Mouse (Mus musculus) hindbrain, embryonic 11.5 days (tissue): ENCODE data around the gene Arap1. TPM values are rescaled to one million over a fixed set of nuclear protein-coding genes. Genes with fewer than 3 reads are reported as not detected.

Experiments
- ATAC-seq: fragments of 200-750 bp; cut with Nextera tagmentation; 2 replicates; pipeline ENCODE4 v1.8.0; 2017; ENCODE audit warnings: mild to moderate bottlenecking, moderate TSS enrichment, moderate library complexity; ENCODE audit not compliant: low FRiP score
- DNase-seq: peaks from one replicate; pipeline ENCODE4 v3.0.0-alpha.2; 2015; ENCODE audit warnings: low spot score
- H3K27ac ChIP-seq: fragments of 300-500 bp; sonication (generic); 2 replicates; pipeline ENCODE4 v1.5.1; 2014; ENCODE audit warnings: mild to moderate bottlenecking, low read depth, low read length
- H3K27me3 ChIP-seq: fragments of 300-500 bp; sonication (generic); 2 replicates; pipeline ENCODE4 v1.6.1; 2014; ENCODE audit warnings: mild to moderate bottlenecking, low read length, moderate library complexity, mixed read lengths; ENCODE audit not compliant: control insufficient read depth, insufficient read depth
- H3K36me3 ChIP-seq: fragments of 300-500 bp; sonication (generic); 2 replicates; pipeline ENCODE4 v1.6.1; 2014; ENCODE audit warnings: mild to moderate bottlenecking, low read length, moderate library complexity, mixed read lengths; ENCODE audit not compliant: control insufficient read depth, insufficient read depth
- H3K4me1 ChIP-seq: fragments of 300-500 bp; sonication (generic); replicated peaks from 2 replicates; pipeline ENCODE4 v1.6.1; 2014; ENCODE audit warnings: low read length, mixed read lengths; ENCODE audit not compliant: control insufficient read depth, insufficient read depth
- H3K4me2 ChIP-seq: fragments of 300-500 bp; sonication (generic); replicated peaks from 2 replicates; pipeline ENCODE4 v1.6.1; 2014; ENCODE audit warnings: mild to moderate bottlenecking, low read depth, low read length
- H3K4me3 ChIP-seq: fragments of 300-500 bp; sonication (generic); 2 replicates; pipeline ENCODE4 v1.5.1; 2014; ENCODE audit warnings: low read depth, low read length
- H3K9ac ChIP-seq: fragments of 300-500 bp; sonication (generic); 2 replicates; pipeline ENCODE4 v1.6.1; 2014; ENCODE audit warnings: low read depth, low read length
- H3K9me3 ChIP-seq: fragments of 300-500 bp; sonication (generic); 2 replicates; pipeline ENCODE4 v1.6.1; 2016; ENCODE audit warnings: low read length; ENCODE audit not compliant: control insufficient read depth
- WGBS: fragments of 180-500 bp; shearing (Covaris S2); extraction: QIAGEN DNeasy Blood & Tissue Kit; methylation state at CpG from one replicate; pipeline ENCODE4 v1.1.7; 2014; 5-methylcytosine and 5-hydroxymethylcytosine counted together
- polyA plus RNA-seq: library from polyadenylated mRNA; unstranded; fragments of >200 nt; fragmentation: Nextera tagmentation; extraction: Ambion mirVana; gene quantifications from 2 replicates; pipeline ENCODE4 v1.2.1, GENCODE M21; 2014

Gene Arap1
- polyA plus RNA-seq, 1 experiment from 2014 or later, result 13.9 TPM

DNA sequence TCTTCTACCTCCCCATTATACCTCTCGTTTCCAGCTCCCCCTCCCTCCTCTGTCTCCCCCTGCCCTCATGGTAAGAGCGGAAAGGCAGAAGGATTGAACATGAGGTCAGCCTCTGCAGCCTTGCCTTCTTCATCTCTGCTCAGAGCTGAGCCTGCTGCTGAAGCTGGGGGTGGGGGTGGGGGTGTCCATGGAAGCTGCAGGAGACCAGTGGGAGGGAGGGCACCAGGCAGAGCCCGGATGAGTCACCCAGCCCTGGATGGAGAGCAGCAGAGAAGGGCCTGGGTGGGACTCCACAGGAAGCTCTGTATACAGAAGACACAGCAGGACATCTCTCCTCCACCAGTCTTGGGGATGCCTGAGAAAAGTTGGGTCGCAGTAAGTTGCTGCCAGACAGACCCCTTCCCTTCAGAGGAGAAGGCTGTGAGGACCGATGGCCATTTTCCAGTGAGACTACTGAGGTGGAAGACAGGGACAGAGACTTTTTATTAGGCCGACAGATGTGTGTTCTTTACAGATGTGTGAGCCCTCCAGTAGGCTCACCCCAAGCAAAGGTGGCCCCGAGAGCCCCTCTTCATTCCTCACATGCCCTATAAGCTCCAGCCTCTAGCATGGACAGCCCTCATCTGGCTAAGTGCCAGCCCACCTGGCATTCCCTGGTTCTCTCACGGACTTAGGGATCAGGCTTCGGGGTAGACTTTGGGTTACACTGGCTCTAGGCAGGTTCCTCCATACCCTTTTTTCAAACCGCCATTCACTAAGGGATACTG, 17.6 kb upstream of the Arap1 start:
- 71% methylated on average over 10 of the region's 10 CpGs for WGBS
- H3K9ac ChIP-seq, result no peak overlapping the region
- no peak overlapping the region for H3K27ac ChIP-seq
- H3K4me1 ChIP-seq, result no peaks in the 10 kb centered on the region
- H3K4me3 ChIP-seq, result no peak overlapping the region
- H3K4me2 ChIP-seq, result no peak overlapping the region
- no peaks in the 10 kb centered on the region for H3K27me3 ChIP-seq
- H3K36me3 ChIP-seq, result no peaks in the 10 kb centered on the region
- no peaks in the 10 kb centered on the region for H3K9me3 ChIP-seq
- DNase-seq (no peak), ATAC-seq (no peak)

DNA sequence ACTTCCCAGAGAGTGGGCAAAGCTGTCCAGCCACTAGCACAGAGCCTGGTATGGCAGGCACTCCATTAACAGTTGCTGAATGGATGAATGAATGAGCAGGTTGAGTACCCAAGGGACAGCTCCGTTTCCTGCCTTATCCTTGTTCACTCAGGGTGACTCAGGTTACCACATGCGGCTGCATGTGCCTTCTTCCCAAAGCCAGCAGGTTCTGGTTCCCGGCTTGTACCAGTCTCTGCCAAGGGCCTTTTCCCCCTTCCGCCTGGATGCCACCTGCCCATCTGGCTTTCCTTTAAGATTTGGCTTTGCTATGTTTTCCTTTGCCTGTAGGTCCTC, 17.1 kb upstream of the Arap1 start:
- ATAC-seq, result no peak
- WGBS, result 72% methylated on average over 4 of the region's 4 CpGs
- H3K4me3 ChIP-seq, result no peak overlapping the region
- H3K9me3 ChIP-seq, result no peaks in the 10 kb centered on the region
- no peak overlapping the region for H3K27ac ChIP-seq
- no peaks in the 10 kb centered on the region for H3K36me3 ChIP-seq
- H3K9ac ChIP-seq, result no peak overlapping the region
- H3K27me3 ChIP-seq, result no peaks in the 10 kb centered on the region
- no peaks in the 10 kb centered on the region for H3K4me1 ChIP-seq
- no peak for DNase-seq
- no peak overlapping the region for H3K4me2 ChIP-seq

DNA sequence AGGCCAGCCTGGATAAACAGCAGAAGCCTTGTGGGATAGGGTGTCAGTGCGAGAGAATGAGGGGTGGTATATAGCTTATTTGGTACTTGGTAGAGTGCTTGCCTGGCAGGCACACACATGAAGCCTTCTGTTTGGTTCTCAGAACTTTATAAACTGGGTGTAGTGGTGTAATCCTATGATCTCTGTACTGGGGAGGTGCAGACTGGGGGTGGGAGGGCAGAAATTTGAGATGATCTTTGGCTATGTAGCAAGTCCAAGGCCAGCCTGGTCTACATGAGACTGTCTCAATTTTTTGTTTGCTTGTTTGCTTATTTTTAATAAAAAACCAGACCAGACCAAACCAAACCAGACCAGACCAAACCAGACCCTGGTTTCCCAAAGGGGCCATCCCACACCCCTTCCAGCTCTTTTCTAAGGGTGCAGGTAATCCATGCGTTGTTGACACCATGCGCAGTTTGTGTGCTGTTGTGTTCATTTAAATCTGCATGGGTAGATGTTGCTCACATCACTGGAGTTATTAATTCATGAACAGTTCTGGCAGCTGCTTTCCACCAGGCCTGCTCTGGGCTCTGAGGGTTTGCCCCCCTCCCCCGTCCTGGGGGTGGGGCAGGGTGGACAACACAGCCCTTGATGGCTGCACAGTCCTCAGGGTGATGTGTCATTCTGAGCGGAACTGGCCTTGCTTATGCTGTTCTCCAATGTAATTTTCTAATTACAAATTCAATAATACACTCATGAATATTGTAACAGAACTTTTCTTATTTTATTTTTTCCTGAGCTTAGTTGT, 15.6 kb upstream of the Arap1 start:
- H3K27me3 ChIP-seq, result no peaks in the 10 kb centered on the region
- H3K4me3 ChIP-seq, result no peak overlapping the region
- H3K4me1 ChIP-seq, result no peaks in the 10 kb centered on the region
- H3K36me3 ChIP-seq, result no peaks in the 10 kb centered on the region
- H3K27ac ChIP-seq, result no peak overlapping the region
- no peaks in the 10 kb centered on the region for H3K9me3 ChIP-seq
- no peak overlapping the region for H3K4me2 ChIP-seq
- ATAC-seq (no peak), DNase-seq (no peak)
- 87% methylated on average over 5 of the region's 5 CpGs for WGBS
- H3K9ac ChIP-seq, result no peak overlapping the region

DNA sequence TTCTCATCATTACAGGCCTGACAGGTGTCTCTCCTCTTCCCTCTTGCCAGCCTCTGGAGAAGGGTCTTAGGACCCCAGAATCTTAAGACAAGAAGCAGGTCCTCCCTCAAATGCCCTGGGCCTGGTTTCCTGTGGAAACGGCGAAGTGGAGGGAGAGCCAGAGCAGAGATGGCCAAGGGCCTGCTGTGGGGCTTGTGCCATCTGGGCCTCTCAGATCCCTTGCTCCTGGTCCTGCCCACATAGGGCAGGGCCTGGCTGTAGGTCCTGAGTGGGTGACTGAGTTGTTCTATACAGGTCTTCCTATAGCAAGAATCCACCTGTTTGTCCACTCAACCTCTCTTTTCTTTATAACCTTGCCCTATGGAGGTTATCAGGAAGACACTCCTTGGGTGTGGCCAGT, 12.6 kb upstream of the Arap1 start:
- Histone ChIP-seq H3K4me2 (no peak overlapping the region), H3K9ac (no peak overlapping the region), H3K27me3 (no peaks in the 10 kb centered on the region), H3K4me1 (no peaks in the 10 kb centered on the region), H3K4me3 (no peak overlapping the region), H3K9me3 (no peaks in the 10 kb centered on the region), H3K27ac (no peak overlapping the region), H3K36me3 (no peaks in the 10 kb centered on the region)
- WGBS, result 89% methylated on average over 2 of the region's 2 CpGs
- ATAC-seq (no peak), DNase-seq (no peak)

DNA sequence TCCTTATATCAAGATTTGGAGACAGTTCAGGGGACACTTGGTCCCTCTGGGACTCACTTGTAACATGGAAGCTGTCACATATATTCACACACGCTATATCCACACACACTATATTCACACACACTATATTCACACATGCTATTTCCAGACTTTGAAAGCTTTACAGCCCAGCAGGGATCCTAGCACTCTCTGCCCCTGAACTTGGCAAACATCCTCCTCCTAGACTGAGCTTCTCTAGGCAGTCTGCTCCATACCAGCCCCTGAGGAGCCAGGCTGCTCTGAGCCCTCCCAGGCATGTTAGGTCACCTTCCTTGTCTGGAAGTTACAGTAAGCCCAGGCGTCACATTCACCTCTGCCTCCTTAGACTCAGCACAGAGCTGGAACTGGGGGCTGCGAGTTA, 11.2 kb upstream of the Arap1 start:
- ATAC-seq, result no peak
- H3K9me3 ChIP-seq, result no peaks in the 10 kb centered on the region
- H3K27me3 ChIP-seq, result no peaks in the 10 kb centered on the region
- H3K4me3 ChIP-seq, result no peak overlapping the region
- no peak overlapping the region for H3K4me2 ChIP-seq
- no peak for DNase-seq
- H3K27ac ChIP-seq, result no peak overlapping the region
- no peak overlapping the region for H3K9ac ChIP-seq
- WGBS, result 74% methylated on average over 3 of the region's 3 CpGs
- H3K4me1 ChIP-seq, result no peaks in the 10 kb centered on the region
- no peaks in the 10 kb centered on the region for H3K36me3 ChIP-seq

DNA sequence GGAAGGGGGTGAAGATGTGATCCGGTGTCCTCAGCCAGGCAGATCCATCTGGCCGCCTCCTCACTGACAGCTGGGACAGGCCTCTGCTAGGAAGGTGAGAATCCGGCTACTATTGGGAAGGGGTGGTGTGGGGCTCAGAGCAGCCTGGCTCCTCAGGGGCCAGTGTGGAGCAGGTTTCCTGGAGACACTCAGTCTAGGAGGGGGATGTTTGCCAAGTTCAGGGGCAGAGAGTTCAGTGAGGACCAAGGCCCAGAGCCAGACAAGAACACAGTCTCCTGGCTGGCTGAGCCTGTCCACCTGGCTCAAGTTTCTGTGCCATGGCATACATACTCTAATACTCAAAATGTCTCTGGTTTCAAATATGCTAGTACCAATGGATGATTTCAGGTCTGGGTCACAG, 10.5 kb upstream of the Arap1 start:
- DNase-seq (no peak), ATAC-seq (no peak)
- Histone ChIP-seq H3K36me3 (no peaks in the 10 kb centered on the region), H3K4me2 (no peak overlapping the region), H3K4me3 (no peak overlapping the region), H3K4me1 (no peaks in the 10 kb centered on the region), H3K9me3 (no peaks in the 10 kb centered on the region), H3K27me3 (no peaks in the 10 kb centered on the region), H3K27ac (no peak overlapping the region), H3K9ac (no peak overlapping the region)
- WGBS, result 81% methylated on average over 3 of the region's 3 CpGs

DNA sequence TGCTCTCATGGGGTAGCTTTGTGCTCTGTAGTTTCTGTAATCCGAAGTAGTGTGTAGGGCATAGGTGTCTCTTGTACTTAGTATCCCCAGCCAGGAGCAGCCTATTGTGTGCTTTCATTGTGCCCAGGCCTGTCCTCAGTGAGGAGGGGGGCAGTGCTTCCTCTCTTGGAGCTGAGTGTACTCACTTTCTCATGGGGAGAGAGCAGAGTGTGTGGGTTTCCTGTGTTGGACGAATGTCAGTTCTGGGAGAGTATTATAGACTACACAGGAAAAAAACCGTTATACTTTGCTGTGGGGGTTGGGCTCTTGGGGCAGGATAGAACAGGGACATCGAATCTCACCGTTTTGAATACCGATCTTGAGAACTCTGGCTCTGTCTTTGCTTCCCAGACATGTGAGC, 6.5 kb upstream of the Arap1 start:
- Histone ChIP-seq H3K9ac (no peak overlapping the region), H3K4me1 (no peaks in the 10 kb centered on the region), H3K9me3 (no peaks in the 10 kb centered on the region), H3K36me3 (no peaks in the 10 kb centered on the region), H3K4me3 (no peak overlapping the region), H3K27ac (no peak overlapping the region), H3K4me2 (no peak overlapping the region), H3K27me3 (no peaks in the 10 kb centered on the region)
- DNase-seq (no peak), ATAC-seq (no peak)
- WGBS, result 75% methylated on average over 6 of the region's 6 CpGs

DNA sequence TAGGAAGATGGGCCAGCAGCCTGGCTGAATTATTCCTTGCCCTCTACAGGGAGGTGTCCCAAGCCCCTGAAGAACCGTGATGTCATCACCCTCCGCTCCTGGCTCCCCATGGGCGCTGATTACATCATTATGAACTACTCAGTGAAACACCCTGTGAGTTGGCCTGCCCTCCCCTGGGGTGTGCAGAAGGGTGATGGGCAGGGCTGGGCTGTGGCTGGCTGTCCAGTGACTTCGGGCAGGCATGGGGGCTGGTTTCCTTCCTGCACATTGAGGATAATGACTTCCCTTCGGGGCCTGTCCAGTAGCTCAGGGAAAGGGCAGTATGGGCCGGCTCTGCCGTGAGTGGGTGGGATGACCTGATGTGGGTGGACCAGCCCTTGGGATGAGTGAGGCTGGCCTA, 4.7 kb upstream of the Arap1 start:
- WGBS, result 81% methylated on average over 7 of the region's 7 CpGs
- no peaks in the 10 kb centered on the region for H3K4me1 ChIP-seq
- DNase-seq (no peak), ATAC-seq (no peak)
- no peak overlapping the region for H3K4me3 ChIP-seq
- H3K9me3 ChIP-seq, result no peaks in the 10 kb centered on the region
- H3K27me3 ChIP-seq, result no peaks in the 10 kb centered on the region
- no peak overlapping the region for H3K9ac ChIP-seq
- no peak overlapping the region for H3K27ac ChIP-seq
- no peaks in the 10 kb centered on the region for H3K36me3 ChIP-seq
- H3K4me2 ChIP-seq, result no peak overlapping the region

DNA sequence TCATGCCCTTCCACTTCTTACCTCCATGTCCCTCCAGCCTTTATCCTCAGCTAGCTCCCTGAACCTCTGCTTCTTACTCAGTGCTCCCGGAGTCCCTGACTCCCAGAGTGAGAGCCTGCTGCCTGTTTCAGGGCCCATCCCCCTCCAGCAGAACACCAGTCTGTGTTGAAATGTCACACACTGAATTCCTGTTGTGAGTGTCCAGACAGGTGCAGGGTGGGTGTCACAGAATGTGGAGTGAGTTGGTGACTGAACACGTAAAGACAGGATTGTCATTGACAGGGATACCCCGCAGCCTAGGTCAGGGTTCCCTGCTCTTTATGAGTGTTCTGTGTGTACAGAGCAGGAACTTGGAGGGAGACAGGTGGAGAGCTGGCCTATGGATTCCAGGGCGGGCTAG, 3.0 kb upstream of the Arap1 start:
- Histone ChIP-seq H3K4me2 (no peak overlapping the region), H3K4me1 (0 out of 2 replicates have a peak, but pooled peaks cover 1% of the 10 kb centered on the region), H3K27me3 (peaks cover 7% of the 10 kb centered on the region; the same call in 1 of the 2 replicates), H3K4me3 (no peak overlapping the region), H3K36me3 (no peaks in the 10 kb centered on the region), H3K9me3 (no peaks in the 10 kb centered on the region), H3K27ac (no peak overlapping the region), H3K9ac (no peak overlapping the region)
- WGBS, result 70% methylated on average over 4 of the region's 4 CpGs
- ATAC-seq (no peak), DNase-seq (no peak)
